Mouse (Mus musculus) erythroblast, embryonic 14.5 days (primary cell): Measurements from ENCODE around the gene Mettl13. TPM values are rescaled to one million over a fixed set of nuclear protein-coding genes. Genes with fewer than 3 reads are reported as not detected.

Source experiments
- H3K27me3 ChIP-seq: 2 replicates; pipeline ENCODE4 v1.6.1; 2012; ENCODE audit warnings: inconsistent platforms; ENCODE audit not compliant: control insufficient read depth
- H3K36me3 ChIP-seq: 2 replicates; pipeline ENCODE4 v1.6.1; 2012; ENCODE audit warnings: mild to moderate bottlenecking, inconsistent platforms; ENCODE audit not compliant: control insufficient read depth
- H3K4me1 ChIP-seq: 2 replicates; pipeline ENCODE4 v1.6.1; 2012; ENCODE audit warnings: inconsistent platforms; ENCODE audit not compliant: control insufficient read depth
- H3K4me3 ChIP-seq: replicated peaks from 2 replicates; pipeline ENCODE3; 2012; ENCODE audit warnings: moderate library complexity, mild to moderate bottlenecking, inconsistent platforms
- H3K9me3 ChIP-seq: 2 replicates; pipeline ENCODE4 v1.6.1; 2012; ENCODE audit warnings: low read length, inconsistent platforms, mixed read lengths; ENCODE audit not compliant: control insufficient read depth
- GATA1 ChIP-seq: IDR thresholded peaks from 2 replicates; pipeline ENCODE4 v1.6.1; 2012; ENCODE audit warnings: low read length, inconsistent platforms, mixed read lengths
- TAL1 ChIP-seq: IDR thresholded peaks from 3 replicates; pipeline ENCODE4 v1.6.1; 2012; ENCODE audit warnings: low read length, inconsistent platforms, mixed read lengths
- polyA plus RNA-seq: library from polyadenylated mRNA; stranded (reverse); fragments of >175 nt; gene quantifications from 2 replicates; pipeline ENCODE4 v1.2.3, GENCODE M21; 2012

Mettl13 gene
- polyA plus RNA-seq, 1 experiment: 0.25 TPM

DNA sequence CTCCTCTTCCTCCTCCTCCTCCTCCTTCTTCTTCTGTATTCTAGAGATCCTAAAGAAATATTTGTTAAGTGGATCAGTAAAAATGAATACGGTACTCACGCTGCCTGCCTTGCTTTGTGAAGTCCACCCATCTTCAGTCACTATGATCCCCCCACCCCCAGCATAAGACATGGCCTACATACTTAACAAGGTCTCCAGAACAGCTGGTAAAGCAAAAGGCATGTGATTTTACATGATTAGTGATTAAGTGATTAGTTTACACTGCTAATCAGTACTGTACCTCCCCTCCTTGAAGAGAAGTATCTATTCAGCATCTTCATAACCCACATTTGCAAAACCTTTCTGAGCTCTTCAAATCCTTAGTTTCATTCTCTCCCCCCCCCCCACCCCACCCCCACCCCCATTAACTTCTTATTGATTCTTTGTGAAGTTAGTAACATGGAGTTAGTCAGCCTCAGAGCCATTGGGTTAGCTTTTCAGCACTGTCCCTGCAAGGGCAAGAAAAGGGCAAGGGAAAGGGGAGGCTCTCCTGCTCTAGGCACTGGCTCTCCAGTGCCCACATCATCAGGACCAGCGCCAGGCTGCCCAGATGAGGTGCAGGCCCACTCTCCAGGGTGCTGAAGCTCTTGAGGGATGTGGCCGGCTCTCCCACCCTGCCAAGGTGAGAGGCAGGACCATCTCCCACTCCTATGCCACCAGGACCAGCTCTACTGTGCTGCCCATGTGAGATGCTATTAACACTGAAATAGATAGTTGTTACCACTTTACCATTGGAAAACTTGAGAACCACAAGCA lies 39.9 kb downstream of the Mettl13 start:
- Histone ChIP-seq H3K9me3 (no peaks in the 10 kb centered on the region), H3K4me3 (no peak overlapping the region), H3K27me3 (no peaks in the 10 kb centered on the region), H3K36me3 (no peaks in the 10 kb centered on the region), H3K4me1 (peaks cover 9% of the 10 kb centered on the region)
- TF ChIP-seq GATA1 (no peak), TAL1 (no peak)

DNA sequence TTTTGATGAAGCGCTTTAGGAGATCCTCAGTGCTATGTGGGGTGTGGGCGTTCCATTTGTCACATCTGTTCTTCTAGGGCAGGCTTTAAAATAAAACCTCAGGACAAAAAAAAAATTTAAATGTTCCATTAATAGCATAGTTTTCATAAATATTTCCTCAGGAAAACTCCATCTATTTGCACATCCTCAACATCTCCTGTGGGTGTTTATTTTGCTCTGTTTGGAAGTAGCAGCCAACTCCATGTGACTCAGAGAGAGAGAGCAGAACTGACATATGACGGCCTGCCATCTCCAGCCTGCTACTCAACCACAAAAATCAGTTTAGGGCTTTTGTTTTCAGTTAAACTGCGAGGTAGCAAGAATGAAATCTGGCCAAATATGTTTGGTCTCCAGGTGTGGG lies 41.8 kb downstream of the Mettl13 start:
- Histone ChIP-seq H3K4me3 (no peak overlapping the region), H3K27me3 (no peaks in the 10 kb centered on the region), H3K4me1 (peaks cover 9% of the 10 kb centered on the region), H3K9me3 (no peaks in the 10 kb centered on the region), H3K36me3 (no peaks in the 10 kb centered on the region)
- TF ChIP-seq GATA1 (no peak), TAL1 (no peak)

DNA sequence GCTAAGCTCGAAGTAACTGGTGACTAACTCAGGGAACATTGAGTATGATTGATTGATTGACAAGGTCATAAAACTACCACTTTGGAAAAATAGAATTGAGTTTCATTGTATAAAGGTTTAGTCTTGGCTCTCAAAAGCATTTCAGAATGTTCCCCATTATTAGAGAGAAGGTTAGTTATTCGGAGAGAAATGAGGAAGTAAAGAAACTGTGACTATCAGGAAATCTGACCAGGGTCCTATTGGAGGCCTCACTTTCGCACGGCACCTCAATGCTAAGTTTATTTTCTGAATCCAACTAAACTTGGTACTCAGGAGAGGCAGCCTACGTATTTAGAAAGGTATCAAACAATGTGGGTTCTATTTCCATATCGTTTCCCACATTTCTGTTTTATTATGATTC lies 42.7 kb downstream of the Mettl13 start:
- no peak for TF ChIP-seq TAL1
- TF ChIP-seq GATA1: no peak
- Histone ChIP-seq H3K36me3 (no peaks in the 10 kb centered on the region), H3K4me1 (peaks cover 9% of the 10 kb centered on the region)

More for the DNA sequence above, 42.7 kb downstream of the Mettl13 start:
- Histone ChIP-seq H3K27me3 (no peaks in the 10 kb centered on the region), H3K4me3 (no peak overlapping the region), H3K9me3 (no peaks in the 10 kb centered on the region)

Other genes starting within 250 kb of the Mettl13 start
- gene Dnm3, start 70.5 kb downstream of the Mettl13 start, polyA plus RNA-seq: 0.01 TPM in 1 of 2 replicates, not detected in the other
- gene Vamp4, start 22.0 kb upstream of the Mettl13 start, polyA plus RNA-seq: 0.03 and 0.04 TPM in 2 replicates
- gene Myoc, start 90.6 kb upstream of the Mettl13 start, polyA plus RNA-seq: not detected in 2 replicates
- not detected in 2 replicates for gene Myocos, start 109.7 kb upstream of the Mettl13 start, polyA plus RNA-seq
- 0.41 and 0.66 TPM in 2 replicates for gene Prrc2c, start 192.0 kb upstream of the Mettl13 start, polyA plus RNA-seq